Mouse (Mus musculus): Measurements from ENCODE around the gene Nptx1.

The Nptx1 gene

GRCm38 (mm10) chr11:119491690-119492087 is 55.9 kb downstream of the Nptx1 start:
- no peak for DNase-seq (ENCODE audit: low read depth, low spot score)

GRCm38 (mm10) chr11:119490861-119491689 is 56.5 kb downstream of the Nptx1 start, which contains the start of gene Endov:
Gene Endov (plus strand): TSS chr11:119491347.
- peak; percentile 95 for DNase-seq (ENCODE audit: low read depth, low spot score)

Measured in ES-CJ7 (cell line).